Mouse (Mus musculus) forebrain, embryonic 11.5 days (tissue): ENCODE data around the gene Maz. TPM values are rescaled to one million over a fixed set of nuclear protein-coding genes. Genes with fewer than 3 reads are reported as not detected.

Experiments
- microRNA-seq: library from miRNA; unstranded; fragments of <30 nt; microRNA quantifications from one replicate; pipeline ENCODE4, GENCODE M21; 2016; ENCODE audit not compliant: insufficient number of aligned reads
- polyA plus RNA-seq: library from polyadenylated mRNA; unstranded; fragments of >200 nt; fragmentation: Nextera tagmentation; extraction: Ambion mirVana; gene quantifications from 2 replicates; pipeline ENCODE4 v1.2.1, GENCODE M21; 2014

Maz gene
- polyA plus RNA-seq, 1 experiment from 2014 or later: 106 TPM

Small RNA genes lying within 50 kb of the gene (microRNA-seq; reads per million reads assigned to microRNA genes)
- not detected for gene Gm44343

Other genes starting within 250 kb of the Maz start
- gene Tbx6, start 245.6 kb downstream of the Maz start, polyA plus RNA-seq: 0.28 and 0.61 TPM in 2 replicates
- gene Ppp4c, start 234.5 kb downstream of the Maz start, polyA plus RNA-seq: 348 and 392 TPM in 2 replicates
- 10.2 and 10.6 TPM in 2 replicates for gene Fam57b, start 229.4 kb downstream of the Maz start, polyA plus RNA-seq
- not detected in 2 replicates for gene 4930451I11Rik, start 195.4 kb downstream of the Maz start, polyA plus RNA-seq
- 9.3 and 11.2 TPM in 2 replicates for gene Doc2a, start 179.6 kb downstream of the Maz start, polyA plus RNA-seq
- gene Hirip3, start 165.1 kb downstream of the Maz start, polyA plus RNA-seq: 29.9 and 38.8 TPM in 2 replicates
- 117 and 118 TPM in 2 replicates for gene Ino80e, start 164.7 kb downstream of the Maz start, polyA plus RNA-seq
- 43.4 and 44.8 TPM in 2 replicates for gene Taok2, start 142.3 kb downstream of the Maz start, polyA plus RNA-seq
- 21.3 and 24.4 TPM in 2 replicates for gene Tmem219, start 104.1 kb downstream of the Maz start, polyA plus RNA-seq
- gene Kctd13, start 98.2 kb downstream of the Maz start, polyA plus RNA-seq: 26.5 and 28.8 TPM in 2 replicates
- 0.25 and 0.40 TPM in 2 replicates for gene Asphd1, start 77.5 kb downstream of the Maz start, polyA plus RNA-seq
- 6.3 and 6.7 TPM in 2 replicates for gene Sez6l2, start 76.5 kb downstream of the Maz start, polyA plus RNA-seq
- 68.0 and 78.7 TPM in 2 replicates for gene Cdipt, start 51.1 kb downstream of the Maz start, polyA plus RNA-seq
- 0.88 and 1.4 TPM in 2 replicates for gene Cdiptos, start 50.9 kb downstream of the Maz start, polyA plus RNA-seq
- gene Mvp, start 12.4 kb downstream of the Maz start, polyA plus RNA-seq: 3.9 and 4.4 TPM in 2 replicates
- gene Pagr1b, start 10.6 kb downstream of the Maz start, polyA plus RNA-seq: not detected in 2 replicates
- 60.5 and 72.4 TPM in 2 replicates for gene Pagr1a, start 9.7 kb downstream of the Maz start, polyA plus RNA-seq
- gene Gm42742, start 5.9 kb downstream of the Maz start, polyA plus RNA-seq: 60.9 and 64.7 TPM in 2 replicates
- 9.6 and 10.3 TPM in 2 replicates for gene Prrt2, start 5.8 kb downstream of the Maz start, polyA plus RNA-seq
- 207 and 208 TPM in 2 replicates for gene Kif22, start 15.4 kb upstream of the Maz start, polyA plus RNA-seq
- gene Zg16, start 60.3 kb upstream of the Maz start, polyA plus RNA-seq: not detected in 2 replicates
- gene AI467606, start 64.3 kb upstream of the Maz start, polyA plus RNA-seq: 0.47 and 0.85 TPM in 2 replicates
- 5.4 and 5.5 TPM in 2 replicates for gene Qprt, start 95.2 kb upstream of the Maz start, polyA plus RNA-seq
- gene Spn, start 110.8 kb upstream of the Maz start, polyA plus RNA-seq: 0.11 and 0.12 TPM in 2 replicates
- 96.5 and 104 TPM in 2 replicates for gene Cd2bp2, start 169.0 kb upstream of the Maz start, polyA plus RNA-seq
- gene Tbc1d10b, start 181.4 kb upstream of the Maz start, polyA plus RNA-seq: 31.7 and 36.5 TPM in 2 replicates
- 11.2 and 11.3 TPM in 2 replicates for gene Mylpf, start 181.9 kb upstream of the Maz start, polyA plus RNA-seq
- 41.8 and 43.3 TPM in 2 replicates for gene Zfp553, start 206.0 kb upstream of the Maz start, polyA plus RNA-seq
- gene Sept1, start 206.1 kb upstream of the Maz start, polyA plus RNA-seq: 32.8 and 36.6 TPM in 2 replicates
- 53.8 and 62.5 TPM in 2 replicates for gene Zfp771, start 217.2 kb upstream of the Maz start, polyA plus RNA-seq
- 265 and 279 TPM in 2 replicates for gene Dctpp1, start 233.7 kb upstream of the Maz start, polyA plus RNA-seq
- 86.2 and 87.0 TPM in 2 replicates for gene Sephs2, start 247.0 kb upstream of the Maz start, polyA plus RNA-seq